Mouse (Mus musculus): ENCODE measurements around the gene Kiss1r.
"Not testable (repeated sequence)": the region's sequence is repeated elsewhere in the genome, so short reads cannot be mapped to it uniquely, and the experiment has no call there.

Gene Kiss1r

DNA sequence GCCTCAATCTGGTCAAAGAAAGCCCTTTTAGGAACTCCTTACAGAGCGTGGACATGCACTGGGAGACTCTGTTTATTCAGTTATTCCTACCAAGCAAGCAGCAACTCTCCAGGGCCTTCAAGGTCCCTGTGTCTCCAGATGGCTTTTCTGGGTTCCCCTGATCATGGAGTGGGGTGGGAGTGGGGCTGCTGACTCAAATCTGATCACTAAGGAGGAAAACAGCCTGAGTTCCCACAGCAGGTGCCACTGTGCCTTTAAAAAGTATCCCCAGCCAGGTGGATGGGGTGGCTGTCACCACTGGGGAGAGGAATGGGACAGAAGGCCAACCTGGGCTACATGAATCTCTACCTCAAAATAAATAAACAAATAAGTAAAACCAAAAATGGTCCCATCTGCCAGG, 26.2 kb downstream of the Kiss1r start:
- DNase-seq = no peak

DNA sequence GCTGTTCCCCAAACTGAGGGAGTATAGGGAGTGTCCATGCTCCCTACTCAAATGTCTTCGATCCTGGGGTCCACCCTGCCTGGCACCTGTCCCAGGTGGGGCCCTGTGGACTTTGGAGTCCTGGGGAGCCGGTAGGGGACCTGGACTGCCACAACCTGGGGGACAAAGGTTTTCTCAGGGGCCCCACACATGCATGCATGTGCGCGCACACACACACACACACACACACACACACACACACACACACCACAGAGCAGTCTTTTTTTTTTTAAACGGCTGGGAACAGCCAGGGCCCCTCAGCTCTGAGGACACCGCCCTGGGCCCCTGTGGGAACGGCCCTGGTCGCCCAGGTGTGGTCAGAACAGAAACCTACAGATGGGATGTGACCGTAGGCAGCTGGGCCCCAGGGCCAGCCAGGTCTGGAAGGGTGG, 26.7 kb downstream of the Kiss1r start:
- DNase-seq = no peak

DNA sequence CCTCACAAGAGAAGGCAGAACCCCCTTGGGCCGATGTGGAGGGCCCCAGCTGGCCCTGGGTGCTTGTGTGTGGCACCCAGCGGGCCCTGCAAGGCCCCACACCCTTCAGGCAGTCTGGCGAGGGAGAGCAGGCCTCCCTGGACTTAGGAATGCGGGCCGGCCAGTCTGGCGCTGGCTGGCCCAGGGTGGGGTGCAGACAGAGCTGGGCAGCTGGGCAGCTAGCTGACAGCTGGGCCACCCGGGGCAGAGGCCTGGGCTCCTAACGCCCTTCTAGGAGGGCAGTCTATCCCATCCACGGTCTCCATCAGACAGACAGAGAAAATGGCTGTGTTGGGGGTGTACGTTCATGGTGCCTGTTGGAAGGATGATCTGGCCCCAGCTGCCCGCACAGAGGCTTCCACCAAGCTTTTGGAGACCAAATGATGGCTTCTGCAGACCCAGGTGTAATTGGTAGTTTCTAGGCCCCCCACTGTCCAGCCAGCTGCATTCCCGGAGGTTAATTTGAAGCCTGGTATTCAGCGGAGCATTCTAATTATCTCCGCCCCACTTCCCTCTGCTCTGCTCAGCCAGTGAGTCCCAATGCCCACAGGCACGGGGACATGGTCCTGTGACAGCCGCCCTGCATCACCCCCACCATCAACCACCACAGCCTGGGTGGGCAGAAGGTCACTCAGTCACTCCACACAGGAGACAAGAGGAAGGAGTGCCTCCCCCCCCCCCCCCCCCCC, 28.9 kb downstream of the Kiss1r start:
- no peak for DNase-seq

DNA sequence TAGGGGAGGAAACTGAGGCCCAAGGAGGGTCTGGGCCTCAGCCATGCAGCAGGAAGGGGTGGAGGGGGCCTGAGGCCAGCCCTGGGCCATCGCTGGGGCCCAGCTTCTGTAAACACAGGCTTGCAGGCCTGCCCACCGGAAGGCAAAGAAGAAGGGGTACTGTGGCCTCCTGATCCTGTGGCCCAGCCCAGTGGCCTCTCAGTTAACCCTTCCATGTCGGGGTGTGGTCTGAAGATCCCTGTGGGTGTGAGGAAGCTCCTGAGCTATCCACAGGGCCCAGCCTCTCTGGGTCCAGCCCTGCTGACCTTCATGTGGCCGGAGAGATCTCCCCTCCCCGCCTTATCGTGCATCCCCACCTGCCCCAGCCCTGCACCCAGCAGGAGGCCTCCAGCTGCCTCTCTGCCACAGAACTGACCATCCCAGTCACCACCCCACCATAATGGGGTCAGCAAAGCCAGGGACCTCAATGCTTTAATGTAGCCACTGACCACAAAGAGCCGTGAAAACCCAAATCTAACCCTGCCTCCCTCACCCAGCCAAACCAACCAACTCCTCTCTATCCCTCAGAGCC, 30.1 kb downstream of the Kiss1r start:
- DNase-seq = no peak

DNA sequence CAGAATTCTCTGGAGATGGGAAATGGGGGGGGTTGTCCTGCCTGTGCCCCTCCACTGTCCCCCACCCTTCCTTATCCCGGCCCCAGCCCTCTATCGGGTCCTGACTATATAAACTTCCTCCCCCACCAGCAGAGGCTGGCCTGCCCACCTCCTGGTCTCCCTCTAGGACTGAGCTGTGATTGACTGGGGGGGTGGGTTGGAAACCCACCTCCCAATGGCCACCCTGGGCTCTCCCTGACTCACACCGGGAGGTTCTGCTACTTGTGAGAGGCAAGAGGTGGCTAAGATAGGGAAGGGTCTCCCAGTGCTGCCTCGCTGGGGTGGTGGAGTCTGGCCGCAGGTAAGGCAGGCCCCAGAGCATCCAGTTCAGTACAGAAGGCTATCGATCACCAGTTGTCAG, 30.7 kb downstream of the Kiss1r start:
- DNase-seq = no peak

DNA sequence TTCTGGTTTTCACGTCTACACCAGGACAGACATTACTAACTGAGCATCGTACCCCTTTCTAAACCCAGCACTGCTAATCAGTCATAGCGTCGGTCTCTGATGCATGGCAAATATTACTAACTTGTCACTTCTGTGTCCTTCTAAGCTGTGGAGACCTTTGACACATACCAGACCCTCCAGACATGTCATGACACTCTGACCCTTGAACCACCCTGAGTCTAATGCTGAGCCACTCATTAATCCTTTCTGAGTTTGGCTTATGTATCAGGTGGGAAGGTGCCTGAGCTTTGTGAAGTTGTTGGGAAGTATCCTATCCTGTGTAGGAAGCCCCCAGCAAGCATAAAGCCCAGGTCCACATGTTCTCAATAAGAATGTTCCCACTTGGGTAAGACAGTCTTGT, 33.1 kb downstream of the Kiss1r start:
- DNase-seq = no peak

DNA sequence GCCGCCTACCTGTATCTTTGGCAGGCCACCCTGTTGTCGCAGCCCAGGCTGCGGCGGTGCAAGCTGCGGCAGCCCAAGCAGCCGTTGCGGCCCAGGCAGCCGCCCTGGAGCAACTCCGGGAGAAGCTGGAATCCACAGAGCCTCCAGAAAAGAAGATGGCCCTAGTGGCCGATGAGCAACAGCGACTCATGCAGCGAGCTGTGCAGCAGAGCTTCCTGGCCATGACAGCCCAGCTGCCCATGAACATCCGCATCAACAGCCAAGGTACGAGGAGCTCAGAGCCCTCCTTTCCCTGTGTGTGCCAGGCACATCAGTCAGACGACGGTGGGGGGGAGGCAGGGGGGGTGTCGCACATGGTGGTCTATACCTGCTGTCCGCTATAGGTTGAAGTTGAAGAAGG, 33.9 kb downstream of the Kiss1r start:
- no peak for DNase-seq

DNA sequence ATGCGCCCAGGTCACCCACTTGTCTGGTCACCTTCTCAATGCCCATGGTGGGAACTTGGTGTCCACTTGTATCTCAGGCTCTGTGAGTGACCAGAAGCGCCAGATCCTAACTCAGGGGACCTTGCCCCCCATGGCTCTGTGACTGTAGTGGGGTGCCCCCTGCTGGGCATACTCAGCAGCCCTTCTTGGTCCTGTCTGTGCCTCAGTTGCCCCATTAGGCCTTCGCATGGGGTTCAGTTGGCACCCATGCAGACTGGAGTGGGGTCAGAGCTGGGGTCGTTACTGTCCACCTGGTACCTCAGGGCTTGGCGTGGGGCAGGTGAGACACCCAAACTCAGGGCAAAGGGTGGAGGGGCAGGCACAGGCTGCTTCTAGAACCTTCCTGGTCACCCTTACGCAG, 37.2 kb downstream of the Kiss1r start:
- no peak for DNase-seq

DNA sequence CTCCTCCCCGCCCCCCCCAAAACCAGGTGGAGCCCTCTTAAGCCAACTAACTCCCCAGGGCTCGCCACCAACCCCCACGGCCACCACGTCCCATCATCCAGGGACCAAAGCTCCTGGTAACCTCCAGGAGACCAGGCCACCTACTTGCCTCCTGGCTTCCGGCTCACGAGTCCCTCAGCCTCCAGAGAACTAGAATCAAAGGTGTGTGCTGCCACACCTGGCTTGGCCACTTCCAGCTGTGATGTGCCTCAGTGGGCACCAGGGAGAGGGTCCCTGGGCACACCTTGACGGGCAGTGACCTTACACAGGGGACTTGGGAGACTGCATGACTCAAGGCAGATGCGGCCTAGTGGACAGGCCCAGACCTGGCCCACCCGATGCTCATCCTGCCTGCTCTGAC, 38.9 kb downstream of the Kiss1r start:
- no peak for DNase-seq

DNA sequence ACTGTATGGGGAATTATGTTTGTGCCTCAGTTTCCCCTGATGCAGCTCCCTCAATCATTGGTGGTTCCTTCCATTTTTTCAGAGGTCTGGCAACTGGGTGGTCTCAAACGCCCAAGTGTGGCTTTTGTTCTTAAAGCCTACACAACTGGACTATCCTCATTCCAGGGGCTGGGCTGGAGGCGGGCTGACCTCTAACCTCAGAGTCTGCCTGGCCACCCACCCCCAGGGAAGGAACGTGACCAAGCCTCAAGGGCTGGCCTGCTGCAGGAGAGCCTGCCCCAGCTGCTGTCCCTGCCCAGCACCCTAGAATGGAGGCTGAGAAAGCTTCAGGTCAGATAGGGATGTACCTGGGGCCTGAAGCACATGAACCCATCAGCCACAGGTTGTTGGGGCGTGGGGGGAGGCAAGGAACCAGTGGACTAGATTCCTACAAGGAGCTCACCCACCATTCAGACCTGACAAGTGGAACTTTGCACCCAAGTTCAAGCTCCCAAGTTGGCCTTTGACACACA, 39.9 kb downstream of the Kiss1r start:
- DNase-seq = no peak

DNA sequence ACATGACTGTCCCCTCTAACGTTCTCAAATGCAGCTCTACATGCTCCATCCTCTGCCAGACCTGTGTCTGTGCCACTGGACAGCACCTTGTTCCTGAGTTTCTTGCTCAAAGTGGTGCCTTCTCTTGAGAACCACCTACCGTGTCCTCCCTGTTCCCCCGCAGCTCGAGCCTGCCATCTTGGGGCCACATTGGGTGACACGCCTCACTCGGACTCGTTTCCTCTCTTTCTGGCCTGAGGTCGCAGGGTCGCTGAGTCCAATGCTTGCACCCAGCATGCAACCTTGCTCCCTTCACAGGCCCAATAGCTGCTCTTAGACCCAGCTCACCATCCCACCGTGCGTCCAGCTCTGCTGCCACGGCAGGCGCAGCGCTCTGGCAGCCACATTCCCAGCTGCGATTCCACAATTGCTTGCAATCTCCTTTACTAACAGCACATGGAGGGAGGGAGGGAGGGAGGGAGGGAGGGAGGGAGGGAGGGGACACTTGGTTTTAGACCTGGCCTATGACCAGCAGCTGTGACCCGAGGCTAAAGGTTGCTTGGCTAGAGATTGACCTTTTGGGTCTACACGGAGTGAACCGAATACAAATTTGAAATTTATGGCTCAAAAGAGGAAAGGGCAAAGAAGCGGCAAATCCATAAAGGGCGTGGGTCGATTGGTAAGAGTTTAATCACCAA, 41.5 kb downstream of the Kiss1r start:
- DNase-seq = peak; percentile 74

DNA sequence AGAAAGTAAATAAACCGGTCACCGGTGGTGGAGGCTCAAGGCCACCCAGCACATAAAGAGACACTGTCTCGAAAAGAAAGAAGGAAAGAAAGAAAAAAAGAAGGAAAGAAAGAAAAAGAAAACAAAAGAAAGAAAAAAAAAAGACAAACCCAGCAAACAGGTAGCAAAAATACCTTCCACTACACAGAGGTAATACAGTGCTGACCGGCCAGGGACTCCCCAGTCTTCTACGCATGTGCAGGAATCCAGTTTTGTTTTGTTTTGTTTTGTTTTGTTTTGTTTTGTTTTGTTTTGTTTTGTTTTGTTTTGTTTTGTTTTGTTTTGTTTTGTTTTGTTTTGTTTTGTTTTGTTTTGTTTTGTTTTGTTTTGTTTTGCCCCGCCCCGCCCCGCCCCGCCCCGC, 42.6 kb downstream of the Kiss1r start:
- DNase-seq = not testable (repeated sequence)

DNA sequence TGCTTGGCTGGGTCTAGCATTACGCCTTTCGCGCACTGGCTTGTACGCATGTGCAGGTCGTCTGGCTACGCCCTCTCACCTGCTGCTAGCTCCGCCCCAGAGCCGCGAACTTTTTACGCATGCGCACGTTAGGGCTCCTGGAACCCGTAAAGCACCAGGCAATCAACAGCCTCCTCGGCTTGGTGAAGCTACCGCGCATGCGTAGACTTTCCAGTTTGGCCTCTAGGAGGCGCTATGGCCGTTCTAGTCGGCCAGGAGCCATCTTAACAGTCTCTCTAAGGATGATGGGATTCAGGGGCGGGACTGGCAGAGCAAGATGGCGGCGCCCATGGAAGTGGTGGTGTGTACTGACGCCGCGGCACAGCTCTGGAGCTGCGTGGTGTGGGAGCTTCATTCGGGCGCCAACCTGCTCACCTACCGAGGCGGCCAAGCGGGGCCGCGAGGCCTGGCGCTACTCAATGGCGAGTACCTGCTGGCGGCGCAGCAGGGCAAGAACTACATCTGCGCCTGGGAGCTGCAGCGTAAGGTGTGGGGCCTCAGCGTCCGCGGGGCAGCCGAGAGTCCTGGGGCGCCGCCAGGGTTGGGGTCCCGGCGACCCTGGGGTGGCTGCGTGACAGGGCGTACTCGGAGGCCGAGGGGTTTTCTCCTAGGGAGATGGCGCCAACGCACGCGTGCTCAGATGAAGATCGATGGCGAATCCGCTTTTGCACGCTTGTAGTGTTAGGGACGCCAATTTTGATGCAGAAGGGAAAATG, 43.3 kb downstream of the Kiss1r start, which contains the start of gene Wdr18:
Gene Wdr18 (plus strand): TSS at position 306 of the 755 bp plus-strand sequence.
- peak; percentile 98 for DNase-seq

DNA sequence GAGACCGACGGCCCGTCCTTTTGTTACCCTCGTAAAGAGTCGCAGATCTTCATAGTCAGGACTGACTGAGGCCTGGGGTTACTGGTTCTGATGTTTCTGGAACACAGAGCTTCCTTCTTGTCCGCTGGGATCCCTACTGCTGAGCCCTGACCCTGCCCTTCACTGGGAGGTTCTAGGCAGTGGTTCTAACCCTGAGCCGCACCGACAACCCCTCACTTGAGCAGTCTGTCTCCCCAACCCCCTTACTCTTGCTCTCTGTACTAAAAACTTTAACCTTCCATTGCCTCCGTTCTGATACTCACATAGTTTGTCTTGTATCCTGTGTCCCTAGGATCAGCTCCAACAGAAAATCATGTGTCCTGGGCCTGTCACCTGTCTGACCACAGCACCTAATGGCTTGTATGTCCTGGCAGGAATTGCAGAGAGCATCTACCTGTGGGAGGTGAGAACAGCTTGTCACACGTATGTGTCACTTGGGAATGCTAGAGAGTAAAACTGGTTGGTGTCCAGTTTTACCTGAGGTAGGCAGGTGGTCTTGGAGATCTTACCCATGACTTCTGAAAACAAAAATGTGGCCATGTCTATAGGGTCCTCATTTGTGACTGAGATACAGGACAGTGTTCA, 44.0 kb downstream of the Kiss1r start:
- DNase-seq = no peak

DNA sequence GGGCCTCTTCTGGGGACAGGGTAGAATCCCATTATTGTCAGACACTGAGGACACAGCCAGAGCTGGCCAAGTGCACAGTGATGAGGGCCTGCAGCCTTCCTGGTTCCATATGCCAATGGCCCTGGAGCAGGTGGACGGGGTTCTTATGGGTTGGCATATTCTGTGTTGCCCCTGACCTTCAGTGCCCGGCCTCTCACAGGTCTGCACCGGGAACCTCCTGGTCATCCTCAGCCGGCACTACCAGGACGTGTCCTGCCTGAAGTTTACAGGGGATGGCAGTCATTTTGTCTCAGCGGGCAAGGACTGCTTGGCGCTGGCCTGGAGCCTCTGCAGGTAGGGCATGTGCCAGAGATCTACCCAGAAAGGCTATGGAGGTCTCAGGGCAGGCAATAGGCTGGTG, 48.0 kb downstream of the Kiss1r start:
- no peak for DNase-seq

DNA sequence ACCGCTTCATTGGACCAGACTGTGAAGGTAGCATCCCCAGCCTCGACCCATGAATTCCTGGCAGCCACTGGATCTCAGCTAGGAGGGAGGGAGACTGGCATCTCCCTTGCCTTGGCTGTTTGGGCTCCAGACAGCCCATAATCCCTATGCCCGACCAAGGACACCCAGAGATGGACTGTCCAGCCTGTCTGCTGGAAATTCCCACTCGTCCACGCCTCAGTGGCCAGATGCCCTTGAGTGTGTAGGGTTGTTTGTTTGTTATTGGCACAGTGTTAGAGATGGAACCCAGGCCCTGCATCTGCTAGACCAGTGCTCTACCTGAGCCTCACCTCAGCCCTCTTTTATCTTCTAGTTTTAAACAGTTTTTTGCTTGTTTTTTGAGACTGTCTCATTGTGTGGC, 48.6 kb downstream of the Kiss1r start:
- DNase-seq = no peak

DNA sequence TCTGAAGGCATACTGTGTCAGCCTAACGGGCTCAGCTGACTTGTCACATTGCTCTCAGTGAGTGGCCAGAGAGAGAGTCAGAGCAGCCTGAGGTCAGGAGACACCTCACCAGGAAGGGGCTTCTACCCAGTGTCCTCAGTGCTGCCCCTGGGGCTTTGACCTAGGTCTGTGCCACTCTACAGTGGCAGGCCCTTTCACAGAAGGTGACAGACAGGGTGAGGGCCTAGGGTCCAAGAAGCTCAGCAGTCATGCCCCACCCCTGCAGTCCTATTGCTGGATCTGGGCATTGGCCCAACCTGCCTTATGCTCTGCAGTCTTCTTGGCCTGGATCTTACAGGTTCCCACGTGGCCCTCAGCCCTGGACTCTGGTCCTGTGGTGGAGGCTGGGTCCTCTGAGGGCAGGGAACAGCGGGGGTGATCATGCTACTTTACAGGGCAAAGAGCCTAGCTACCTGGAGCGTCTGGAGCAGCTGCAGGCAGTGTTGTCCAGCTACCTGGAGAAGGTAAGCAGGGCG, 50.2 kb downstream of the Kiss1r start:
- no peak for DNase-seq

DNA sequence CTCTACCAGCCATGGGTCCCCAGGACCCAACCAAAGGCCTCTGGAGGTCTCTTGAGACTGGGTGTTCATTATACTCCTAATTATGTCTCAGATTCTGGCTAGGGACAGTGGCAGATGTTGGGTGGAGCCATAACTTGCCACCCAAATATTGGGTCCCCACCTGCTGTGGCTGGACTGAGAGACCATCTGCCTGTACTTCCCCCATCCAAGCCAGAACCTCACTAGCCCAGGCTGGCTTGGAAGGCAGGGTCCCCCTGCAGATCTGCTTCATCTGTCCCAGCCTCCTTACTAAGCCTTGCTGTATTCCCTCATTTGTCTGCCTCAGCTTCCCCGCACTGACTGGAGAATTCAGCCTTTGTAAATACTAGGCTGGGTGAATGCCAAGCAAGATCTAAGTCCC, 51.4 kb downstream of the Kiss1r start:
- no peak for DNase-seq

DNA sequence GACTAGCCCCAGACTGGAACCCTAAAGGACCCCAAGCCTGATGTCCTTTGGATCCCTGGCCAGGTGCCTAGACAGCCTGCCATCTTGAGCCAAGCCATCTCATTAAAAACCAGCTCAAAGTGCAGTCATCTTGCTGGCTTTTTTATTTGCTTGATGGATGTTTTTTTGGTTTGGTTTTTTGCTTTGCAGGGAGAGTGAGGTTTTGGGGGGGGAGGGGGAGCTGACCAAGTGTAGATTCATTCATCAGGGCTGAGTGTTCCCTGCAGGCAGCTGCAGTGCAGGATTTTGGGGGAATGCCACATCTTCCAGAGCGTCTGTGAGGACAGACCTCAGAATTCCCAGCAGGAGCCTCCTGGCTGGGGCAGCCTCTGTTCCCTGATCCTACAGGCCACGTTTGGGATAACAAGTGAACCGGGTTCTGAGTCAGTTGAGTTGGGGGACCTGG, 52.4 kb downstream of the Kiss1r start:
- no peak for DNase-seq

DNA sequence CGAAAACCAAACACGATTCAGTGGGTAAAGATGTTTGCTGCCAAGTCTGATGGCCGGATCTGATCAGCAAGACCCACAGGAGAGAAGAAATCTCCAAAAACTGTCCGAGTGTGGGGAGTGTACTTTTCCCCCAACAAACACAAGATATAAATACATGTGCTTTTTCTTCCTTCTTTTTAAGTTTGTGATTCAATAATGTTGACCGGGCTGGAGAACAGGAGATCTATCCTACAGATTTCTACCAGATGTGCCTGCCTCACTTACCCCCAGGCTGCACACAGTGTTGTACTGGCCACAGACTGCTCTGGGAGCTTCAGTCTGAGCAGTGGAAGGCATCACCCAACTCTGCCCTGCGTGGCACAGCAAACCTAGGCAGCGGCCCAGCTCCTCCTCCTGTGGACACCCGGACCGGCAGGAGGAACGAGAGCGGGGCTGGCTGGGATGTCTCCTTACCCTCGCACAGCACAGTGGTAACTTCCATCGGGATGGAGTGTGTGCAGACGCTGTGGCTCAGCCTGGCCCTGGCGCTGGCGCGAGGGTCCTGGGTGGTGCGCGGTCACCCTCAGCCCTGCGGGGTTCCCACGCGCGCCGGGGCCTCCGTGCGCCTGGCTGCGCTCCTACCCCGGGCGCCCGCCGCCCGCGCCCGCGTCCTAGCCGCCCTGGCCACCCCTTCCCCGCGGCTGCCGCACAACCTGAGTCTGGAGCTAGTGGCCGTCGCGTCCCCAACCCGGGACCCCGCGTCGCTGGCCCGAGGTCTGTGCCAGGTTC, 53.8 kb downstream of the Kiss1r start, which contains the start of gene Grin3b:
Gene Grin3b (plus strand): TSS at position 301 of the 768 bp plus-strand sequence.
- no peak for DNase-seq

DNA sequence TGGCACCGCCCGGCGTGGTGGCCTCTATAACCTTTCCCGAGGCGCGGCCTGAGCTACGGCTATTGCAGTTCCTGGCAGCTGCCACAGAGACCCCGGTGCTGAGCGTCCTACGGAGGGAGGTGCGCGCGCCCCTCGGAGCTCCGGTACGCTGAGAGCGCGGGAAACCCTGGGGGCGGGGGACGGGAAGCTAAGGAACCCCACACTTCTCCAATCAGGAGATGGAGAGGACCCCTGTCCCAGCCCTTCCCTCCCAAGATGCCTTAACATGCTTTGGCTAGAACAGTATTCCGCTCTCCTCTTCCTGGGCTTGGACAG, 54.4 kb downstream of the Kiss1r start:
- DNase-seq = no peak
